Mouse (Mus musculus) limb, embryonic 14.5 days (tissue): ENCODE data around the gene Mre11a. TPM values are rescaled to one million over a fixed set of nuclear protein-coding genes. Genes with fewer than 3 reads are reported as not detected.

Experiments used
- ATAC-seq: fragments of 200-750 bp; cut with Nextera tagmentation; 2 replicates; pipeline ENCODE4 v1.8.0; 2017; ENCODE audit warnings: low read depth, moderate number of reproducible peaks, moderate TSS enrichment; ENCODE audit not compliant: low FRiP score
- DNase-seq: peaks from one replicate; pipeline ENCODE4 v3.0.0-alpha.2; 2015; ENCODE audit warnings: low spot score
- H3K27ac ChIP-seq: fragments of 300-500 bp; sonication (generic); replicated peaks from 2 replicates; pipeline ENCODE4 v1.5.1; 2014; ENCODE audit warnings: low read depth, mild to moderate bottlenecking, low read length, moderate library complexity, mixed read lengths
- H3K27me3 ChIP-seq: fragments of 300-500 bp; sonication (generic); 2 replicates; pipeline ENCODE4 v1.6.1; 2014; ENCODE audit warnings: low read length, mixed read lengths; ENCODE audit not compliant: control insufficient read depth, insufficient read depth
- H3K36me3 ChIP-seq: fragments of 300-500 bp; sonication (generic); 2 replicates; pipeline ENCODE4 v1.6.1; 2014; ENCODE audit warnings: mild to moderate bottlenecking, low read length, moderate library complexity, mixed read lengths; ENCODE audit not compliant: control insufficient read depth, insufficient read depth
- H3K4me1 ChIP-seq: fragments of 300-500 bp; sonication (generic); 2 replicates; pipeline ENCODE4 v1.6.1; 2014; ENCODE audit warnings: antibody characterized with exemption, low read length, mixed read lengths; ENCODE audit not compliant: control insufficient read depth, insufficient read depth
- H3K4me2 ChIP-seq: fragments of 300-500 bp; sonication (generic); replicated peaks from 2 replicates; pipeline ENCODE4 v1.6.1; 2014; ENCODE audit warnings: low read depth, mild to moderate bottlenecking, low read length, moderate library complexity; ENCODE audit not compliant: severe bottlenecking
- H3K4me3 ChIP-seq: fragments of 300-500 bp; sonication (generic); replicated peaks from 2 replicates; pipeline ENCODE4 v1.5.1; 2014; ENCODE audit warnings: low read length
- H3K9ac ChIP-seq: fragments of 300-500 bp; sonication (generic); 2 replicates; pipeline ENCODE4 v1.6.1; 2014; ENCODE audit warnings: mild to moderate bottlenecking, low read depth, low read length, moderate library complexity; ENCODE audit not compliant: severe bottlenecking
- H3K9me3 ChIP-seq: fragments of 300-500 bp; sonication (generic); 2 replicates; pipeline ENCODE4 v1.6.1; 2016; ENCODE audit warnings: low read length; ENCODE audit not compliant: control insufficient read depth
- POLR2A ChIP-seq: fragments of 200-500 bp; IDR thresholded peaks from 2 replicates; pipeline ENCODE4 v1.8.0; 2012; ENCODE audit warnings: inconsistent platforms, mild to moderate bottlenecking, moderate library complexity, borderline replicate concordance; ENCODE audit not compliant: insufficient read depth, insufficient read length; ENCODE audit errors: extremely low read depth
- WGBS: fragments of 180-500 bp; shearing (Covaris S2); extraction: QIAGEN DNeasy Blood & Tissue Kit; methylation state at CpG from one replicate; pipeline ENCODE4 v1.1.7; 2014; 5-methylcytosine and 5-hydroxymethylcytosine counted together
- polyA plus RNA-seq, 2 experiments: library from polyadenylated mRNA; depleted of rRNA in 1 of 2; stranded (reverse) in 1 of 2; unstranded in 1 of 2; fragments of >200 nt; fragmentation: Nextera tagmentation in 1 of 2; extraction: Ambion mirVana in 1 of 2; gene quantifications; 2 replicates each; pipeline versions ENCODE4 v1.2.1 to v1.2.3; 2012 to 2014

Gene Mre11a
- 12.6 and 16.6 TPM in 2 replicates for polyA plus RNA-seq (2012; rRNA removed)
- 22.9 and 25.3 TPM in 2 replicates for polyA plus RNA-seq (2014; fragmentation: Nextera tagmentation; extraction: Ambion mirVana)

GRCm38 (mm10) chr9:14784039-14785002, at the start of gene Mre11a, which contains the start of gene Ankrd49:
Gene Mre11a (plus strand): TSS chr9:14784654.
Gene Ankrd49 (minus strand): TSS chr9:14784856.
- peak; percentile 99 for ATAC-seq
- Histone ChIP-seq H3K9me3 (no peaks in the 10 kb centered on the region), H3K27ac (peak within 1 kb of the TSS; percentile 97), H3K4me2 (peak within 1 kb of the TSS; percentile 80), H3K9ac (peak within 1 kb of the TSS; percentile 92), H3K4me1 (peaks cover 4% of the 10 kb centered on the region), H3K36me3 (peaks cover 44% of the 10 kb centered on the region), H3K4me3 (peak within 1 kb of the TSS; percentile 76), H3K27me3 (no peaks in the 10 kb centered on the region)
- peak; percentile 62; the same call in 1 of the 2 replicates for TF ChIP-seq POLR2A
- 2% methylated on average over 62 of the region's 62 CpGs for WGBS
- peak; percentile 98 for DNase-seq

DNA sequence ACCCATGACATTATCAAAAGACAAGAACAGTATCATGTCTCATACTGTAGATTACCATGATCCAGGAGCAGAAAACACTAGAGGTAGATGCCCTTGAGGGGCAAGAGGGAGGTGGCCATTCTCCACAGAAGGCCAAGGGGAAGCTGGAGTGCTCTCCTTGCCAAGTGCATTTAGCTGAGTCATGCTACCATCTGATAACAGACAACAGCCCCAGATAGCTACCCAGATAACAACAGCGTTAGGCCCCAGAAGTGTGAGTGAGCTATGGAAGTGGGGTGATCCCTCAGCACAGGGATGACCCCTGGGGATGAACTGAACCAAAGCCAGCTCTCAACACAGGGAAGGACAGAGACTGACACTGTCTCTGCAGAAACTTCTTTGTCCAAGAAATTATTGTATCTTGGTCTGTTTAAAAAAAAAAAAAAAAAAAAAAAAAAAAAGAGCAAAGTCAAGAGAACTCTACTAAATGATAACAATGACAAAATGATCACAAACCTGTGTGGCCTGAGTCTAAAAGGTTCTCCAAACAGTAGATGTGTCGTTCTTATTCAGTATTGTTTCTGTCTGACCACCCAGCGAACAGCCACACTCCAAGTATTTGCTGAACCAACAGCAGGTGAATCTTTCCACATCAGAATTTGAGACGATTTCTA, 44.8 kb upstream of the Mre11a start:
- no peak for TF ChIP-seq POLR2A
- Histone ChIP-seq H3K27me3 (no peaks in the 10 kb centered on the region), H3K9me3 (no peaks in the 10 kb centered on the region), H3K9ac (no peak overlapping the region), H3K4me3 (no peak overlapping the region), H3K4me1 (no peaks in the 10 kb centered on the region), H3K27ac (no peak overlapping the region), H3K4me2 (no peak overlapping the region), H3K36me3 (no peaks in the 10 kb centered on the region)
- no peak for DNase-seq
- 80% methylated on average over 4 of the region's 4 CpGs for WGBS
- ATAC-seq, result no peak

DNA sequence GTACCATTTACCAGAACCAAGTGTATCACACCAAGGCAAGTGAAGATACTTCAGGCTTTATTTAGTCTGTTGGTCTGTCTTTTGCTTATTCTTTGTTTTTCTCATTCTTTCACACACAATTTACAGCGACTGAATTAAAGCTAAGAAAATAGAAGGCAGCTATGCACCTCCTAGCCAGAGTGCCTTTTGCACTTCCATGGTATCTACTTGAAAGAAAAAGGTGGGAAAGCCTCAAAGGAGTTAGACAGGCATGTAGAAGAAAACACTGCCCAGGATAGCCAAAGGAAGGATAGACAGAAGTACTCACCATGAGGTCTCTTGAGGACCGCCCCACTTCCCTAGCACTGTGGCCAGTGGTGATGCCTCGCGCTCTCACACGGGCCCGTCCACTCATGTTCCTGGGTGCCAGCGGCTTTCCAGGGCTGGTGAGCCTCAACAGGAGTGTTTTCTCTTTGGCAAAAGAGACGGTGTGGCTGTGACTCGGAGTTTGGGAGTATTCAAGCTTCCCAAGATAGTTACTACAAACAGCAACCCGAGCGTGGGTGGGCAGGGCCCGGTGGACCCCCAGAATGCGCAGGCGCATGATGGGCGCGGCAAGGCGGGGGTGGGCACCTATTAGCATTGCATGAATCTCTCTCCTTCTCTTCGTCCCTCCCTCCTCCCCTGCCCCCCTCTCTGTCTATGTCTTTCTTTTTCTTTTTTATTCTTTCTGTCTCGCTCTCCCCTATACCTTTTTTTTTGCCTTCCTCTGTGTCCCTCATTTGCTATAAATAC, 44.1 kb upstream of the Mre11a start, which contains the start of gene Piwil4:
Piwil4 (minus strand) TSS at position 583 of the 774 bp plus-strand sequence.
- H3K4me2 ChIP-seq, result no peak within 1 kb of the TSS
- no peak within 1 kb of the TSS for H3K4me3 ChIP-seq
- no peak for TF ChIP-seq POLR2A
- ATAC-seq, result no peak
- H3K27ac ChIP-seq, result no peak within 1 kb of the TSS
- 80% methylated on average over 19 of the region's 19 CpGs for WGBS
- no peak for DNase-seq
- H3K36me3 ChIP-seq, result no peaks in the 10 kb centered on the region
- H3K9ac ChIP-seq, result no peak within 1 kb of the TSS
- H3K4me1 ChIP-seq, result no peaks in the 10 kb centered on the region
- no peaks in the 10 kb centered on the region for H3K27me3 ChIP-seq
- H3K9me3 ChIP-seq, result no peaks in the 10 kb centered on the region

GRCm38 (mm10) chr9:14750901-14751502, 33.5 kb upstream of the Mre11a start:
- Histone ChIP-seq H3K27ac (no peak overlapping the region), H3K4me3 (peak overlapping the region; percentile 52), H3K4me1 (peaks cover 11% of the 10 kb centered on the region; the same call in 1 of the 2 replicates), H3K4me2 (peak overlapping the region; percentile 94), H3K9me3 (no peaks in the 10 kb centered on the region), H3K36me3 (no peaks in the 10 kb centered on the region), H3K9ac (peak overlapping the region; percentile 69), H3K27me3 (no peaks in the 10 kb centered on the region)
- no peak for TF ChIP-seq POLR2A
- 51% methylated on average over 42 of the region's 42 CpGs for WGBS
- ATAC-seq, result 0 out of 2 replicates have a peak, but pooled peaks have one; percentile 4
- no peak for DNase-seq
